In genomic region chr14:33189230-33189629, GRCm38 (mm10) we compare ENCODE assay signal across 18 mouse cellular contexts.
"Had no signal": no experiment of that assay in that cellular context is flagged by ENCODE, and none has a peak within 500 bp of the region (broad histone marks: within the 10 kb centered on the region; RNA-seq: fewer than 3 reads in every experiment).

No protein-coding gene starts in this region.

- H3K36me3 ChIP-seq: limb, embryonic 12.5 days; limb, embryonic 15.5 days; liver, embryonic 12.5 days; liver, embryonic 15.5 days; midbrain, embryonic 12.5 days; midbrain, embryonic 15.5 days; neural tube, embryonic 12.5 days; neural tube, embryonic 15.5 days had no signal

- H3K9ac ChIP-seq: limb, embryonic 12.5 days; limb, embryonic 15.5 days; liver, embryonic 12.5 days; liver, embryonic 15.5 days; midbrain, embryonic 12.5 days; midbrain, embryonic 15.5 days; neural tube, embryonic 12.5 days; neural tube, embryonic 15.5 days had no signal

- DNase-seq: kidney, adult 18-20 months; kidney, adult 9 months; kidney, postnatal 14 days; kidney, postnatal 4 days; left cerebral cortex, postnatal 4 days; lung, adult 2 months; right cerebral cortex, postnatal 25 days; thymus, postnatal 25 days had no signal

- ATAC-seq: intestine, embryonic 16.5 days; liver, embryonic 12.5 days; midbrain, embryonic 15.5 days had no signal

- H3K4me3 ChIP-seq: limb, embryonic 12.5 days; limb, embryonic 15.5 days; liver, embryonic 12.5 days; liver, embryonic 15.5 days; midbrain, embryonic 12.5 days; midbrain, embryonic 15.5 days; neural tube, embryonic 12.5 days; neural tube, embryonic 15.5 days had no signal

- H3K27me3 ChIP-seq: limb, embryonic 12.5 days; limb, embryonic 15.5 days; liver, embryonic 12.5 days; liver, embryonic 15.5 days; midbrain, embryonic 12.5 days; midbrain, embryonic 15.5 days; neural tube, embryonic 12.5 days; neural tube, embryonic 15.5 days had no signal

- H3K4me1 ChIP-seq: limb, embryonic 12.5 days; liver, embryonic 12.5 days; liver, embryonic 15.5 days; midbrain, embryonic 15.5 days; neural tube, embryonic 12.5 days; neural tube, embryonic 15.5 days had no signal

- H3K27ac ChIP-seq: limb, embryonic 12.5 days; limb, embryonic 15.5 days; liver, embryonic 12.5 days; liver, embryonic 15.5 days; macrophage; midbrain, embryonic 12.5 days; midbrain, embryonic 15.5 days; neural tube, embryonic 12.5 days; neural tube, embryonic 15.5 days had no signal

- H3K9me3 ChIP-seq: limb, embryonic 12.5 days; limb, embryonic 15.5 days; liver, embryonic 12.5 days; liver, embryonic 15.5 days; midbrain, embryonic 12.5 days; midbrain, embryonic 15.5 days; neural tube, embryonic 12.5 days; neural tube, embryonic 15.5 days had no signal

- H3K4me2 ChIP-seq: limb, embryonic 12.5 days; limb, embryonic 15.5 days; liver, embryonic 12.5 days; liver, embryonic 15.5 days; midbrain, embryonic 12.5 days; midbrain, embryonic 15.5 days; neural tube, embryonic 12.5 days; neural tube, embryonic 15.5 days had no signal
